Mouse (Mus musculus): ENCODE data around the gene Irgm1. TPM values are rescaled to one million over a fixed set of nuclear protein-coding genes. Genes with fewer than 3 reads are reported as not detected.
"Not testable (repeated sequence)": the region's sequence is repeated elsewhere in the genome, so short reads cannot be mapped to it uniquely, and the experiment has no call there.

Irgm1 gene
- total RNA-seq, 2 experiments from 2014 or later, result 67.1 to 69.6 TPM

- 0 out of 2 replicates have a peak, but pooled peaks have one; percentile 12 for ATAC-seq (replicated peaks; ENCODE audit: low FRiP score, poor library complexity, severe bottlenecking)
Observed at GRCm38 (mm10) chr11:48837310-48838180, 33.9 kb downstream of the Irgm1 start.

- no peak for ATAC-seq (replicated peaks; ENCODE audit: low FRiP score, poor library complexity, severe bottlenecking)
Observed at GRCm38 (mm10) chr11:48836990-48837309, 34.5 kb downstream of the Irgm1 start.

- ATAC-seq (replicated peaks; ENCODE audit: low FRiP score, poor library complexity, severe bottlenecking), result no peak
Observed at GRCm38 (mm10) chr11:48835923-48836322, 35.6 kb downstream of the Irgm1 start.

- peak; percentile 63 for ATAC-seq (replicated peaks; ENCODE audit: low FRiP score, poor library complexity, severe bottlenecking)
Observed at GRCm38 (mm10) chr11:48833731-48834639, 37.5 kb downstream of the Irgm1 start.

- ATAC-seq (replicated peaks; ENCODE audit: low FRiP score, poor library complexity, severe bottlenecking), result peak; percentile 56
Observed at GRCm38 (mm10) chr11:48833078-48833730, 38.3 kb downstream of the Irgm1 start.

- ATAC-seq (replicated peaks; ENCODE audit: low FRiP score, poor library complexity, severe bottlenecking), result no peak
Observed at GRCm38 (mm10) chr11:48831273-48831672, 40.2 kb downstream of the Irgm1 start.

GRCm38 (mm10) chr11:48830279-48830678 is 41.2 kb downstream of the Irgm1 start:
- ATAC-seq (replicated peaks; ENCODE audit: low FRiP score, poor library complexity, severe bottlenecking), result no peak

- no peak for ATAC-seq (replicated peaks; ENCODE audit: low FRiP score, poor library complexity, severe bottlenecking)
Observed at GRCm38 (mm10) chr11:48827926-48828325, 43.6 kb downstream of the Irgm1 start.

GRCm38 (mm10) chr11:48826752-48827096 is 44.8 kb downstream of the Irgm1 start:
- no peak for ATAC-seq (replicated peaks; ENCODE audit: low FRiP score, poor library complexity, severe bottlenecking)

- ATAC-seq (replicated peaks; ENCODE audit: low FRiP score, poor library complexity, severe bottlenecking), result peak; percentile 52
Observed at GRCm38 (mm10) chr11:48825979-48826751, 45.3 kb downstream of the Irgm1 start, which contains the start of the genes Trim7 and Gm12184. Trim7 (plus strand) TSS chr11:48826140. Gm12184 (minus strand) TSS chr11:48826655.

- no peak for ATAC-seq (replicated peaks; ENCODE audit: low FRiP score, poor library complexity, severe bottlenecking)
Observed at GRCm38 (mm10) chr11:48824311-48824830, 47.1 kb downstream of the Irgm1 start.

GRCm38 (mm10) chr11:48823536-48823972 is 47.9 kb downstream of the Irgm1 start:
- peak; percentile 61 for ATAC-seq (replicated peaks; ENCODE audit: low FRiP score, poor library complexity, severe bottlenecking)

GRCm38 (mm10) chr11:48822768-48823512 is 48.5 kb downstream of the Irgm1 start:
- no peak for ATAC-seq (replicated peaks; ENCODE audit: low FRiP score, poor library complexity, severe bottlenecking)

- not testable (repeated sequence) for ATAC-seq (replicated peaks; ENCODE audit: low FRiP score, poor library complexity, severe bottlenecking)
Observed at GRCm38 (mm10) chr11:48821299-48821698, 50.2 kb downstream of the Irgm1 start.

- ATAC-seq (replicated peaks; ENCODE audit: low FRiP score, poor library complexity, severe bottlenecking), result no peak
Observed at GRCm38 (mm10) chr11:48820308-48820674, 51.2 kb downstream of the Irgm1 start.

- no peak for ATAC-seq (replicated peaks; ENCODE audit: low FRiP score, poor library complexity, severe bottlenecking)
Observed at GRCm38 (mm10) chr11:48819614-48820307, 51.7 kb downstream of the Irgm1 start.

GRCm38 (mm10) chr11:48818346-48818745 is 53.1 kb downstream of the Irgm1 start:
- peak; percentile 41 for ATAC-seq (replicated peaks; ENCODE audit: low FRiP score, poor library complexity, severe bottlenecking)

- ATAC-seq (replicated peaks; ENCODE audit: low FRiP score, poor library complexity, severe bottlenecking), result no peak
Observed at GRCm38 (mm10) chr11:48817794-48818193, 53.7 kb downstream of the Irgm1 start.
